Mouse (Mus musculus) lung, adult 2 months (tissue): Measurements from ENCODE around the gene Lrp4. TPM values are rescaled to one million over a fixed set of nuclear protein-coding genes. Genes with fewer than 3 reads are reported as not detected.

ENCODE experiments used
- DNase-seq: peaks from one replicate; pipeline ENCODE4 v3.0.0; 2022
- H3K4me1 ChIP-seq: fragments of 200-500 bp; 2 replicates; pipeline ENCODE4 v1.6.1; 2011; ENCODE audit warnings: low read length; ENCODE audit not compliant: control insufficient read depth, insufficient read depth
- H3K4me3 ChIP-seq: fragments of 200-500 bp; replicated peaks from 2 replicates; pipeline ENCODE3; 2011; ENCODE audit warnings: low read depth, mild to moderate bottlenecking, control low read depth, low read length; ENCODE audit errors: extremely low read depth
- CTCF ChIP-seq: fragments of 200-500 bp; IDR thresholded peaks from 2 replicates; pipeline ENCODE4 v1.5.1; 2011; ENCODE audit warnings: mild to moderate bottlenecking, low read length, control low read depth; ENCODE audit not compliant: insufficient read depth
- POLR2A ChIP-seq: fragments of 200-500 bp; IDR thresholded peaks from 2 replicates; pipeline ENCODE4 v1.6.1; 2011; ENCODE audit warnings: low read depth, mild to moderate bottlenecking, control low read depth, low read length, borderline replicate concordance; ENCODE audit errors: extremely low read depth
- WGBS: fragments of 180-500 bp; shearing (Covaris S2); methylation state at CpG from one replicate; pipeline ENCODE4 v1.1.7; 2018; 5-methylcytosine and 5-hydroxymethylcytosine counted together
- polyA plus RNA-seq: library from polyadenylated mRNA; depleted of rRNA; stranded (reverse); fragments of >200 nt; gene quantifications from 2 replicates; pipeline ENCODE4 v1.2.3, GENCODE M21; 2012; rRNA removed

The Lrp4 gene
- polyA plus RNA-seq = 47.6 and 55.6 TPM in 2 replicates

- Histone ChIP-seq H3K4me3 (peak within 1 kb of the TSS; percentile 82), H3K4me1 (peaks cover 12% of the 10 kb centered on the region; the same call in 1 of the 2 replicates)
- DNase-seq = peak; percentile 73
- WGBS = 2% methylated on average over 36 of the region's 36 CpGs
- TF ChIP-seq POLR2A = peak; percentile 57; the same call in 1 of the 2 replicates
- no peak for TF ChIP-seq CTCF
Measured at GRCm38 (mm10) chr2:91457259-91457655, at the start of gene Lrp4. Gene Lrp4 (plus strand): TSS chr2:91457511.

DNA sequence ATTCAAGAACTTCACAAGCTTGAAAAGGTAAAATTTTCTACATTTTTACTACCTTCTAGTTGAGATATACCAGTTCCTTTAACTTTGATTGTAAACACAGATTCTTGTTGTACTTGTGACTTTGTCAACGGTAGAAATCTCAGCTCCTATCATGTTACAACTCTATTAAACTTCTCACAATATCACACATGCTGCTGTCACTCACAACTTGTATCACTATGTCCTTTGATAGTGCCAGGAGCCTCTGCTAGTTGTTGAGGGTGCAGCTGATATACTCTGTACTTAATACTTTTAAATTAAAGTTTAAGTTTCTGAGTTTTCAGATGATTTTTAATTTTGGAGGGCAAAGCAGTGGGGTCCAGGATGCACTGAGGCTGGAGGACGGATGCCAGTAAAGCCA is 49.3 kb upstream of the Lrp4 start:
- H3K4me1 ChIP-seq = peaks cover 7% of the 10 kb centered on the region
- no peak overlapping the region for H3K4me3 ChIP-seq
- WGBS = 85% methylated on average over 2 of the region's 2 CpGs
- TF ChIP-seq CTCF (no peak), POLR2A (no peak)
- DNase-seq = no peak

DNA sequence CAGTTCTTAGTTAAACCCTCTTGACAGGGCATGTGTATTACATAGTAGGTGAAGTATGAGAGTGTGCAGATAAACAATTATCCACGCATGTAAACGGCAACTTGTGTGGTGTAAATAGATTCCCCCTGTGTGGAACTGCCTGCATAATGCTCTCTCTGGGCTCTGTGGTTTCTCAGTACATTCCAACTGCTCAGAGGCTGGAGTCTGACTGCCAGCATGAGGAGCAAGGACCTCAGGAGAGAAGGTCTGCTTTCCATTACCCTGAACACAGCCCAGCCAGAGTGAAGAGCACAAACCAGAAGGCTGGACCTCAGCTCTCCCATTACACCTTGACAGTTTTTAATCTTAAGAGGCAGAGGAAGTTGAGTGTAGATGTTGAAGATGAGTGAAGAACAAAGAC is 45.8 kb upstream of the Lrp4 start:
- H3K4me1 ChIP-seq = peaks cover 7% of the 10 kb centered on the region
- no peak overlapping the region for H3K4me3 ChIP-seq
- no peak for TF ChIP-seq POLR2A
- no peak for TF ChIP-seq CTCF
- DNase-seq = no peak
- 77% methylated on average over 2 of the region's 2 CpGs for WGBS

- 41% methylated on average over 5 of the region's 5 CpGs for WGBS
- peak; percentile 47 for DNase-seq
- TF ChIP-seq POLR2A (no peak), CTCF (no peak)
- Histone ChIP-seq H3K4me1 (peaks cover 7% of the 10 kb centered on the region), H3K4me3 (no peak overlapping the region)
Measured at GRCm38 (mm10) chr2:91412361-91412760, 45.0 kb upstream of the Lrp4 start.

GRCm38 (mm10) chr2:91413811-91414210 is 43.5 kb upstream of the Lrp4 start:
- 67% methylated on average over 1 of the region's 1 CpGs for WGBS
- DNase-seq = no peak
- Histone ChIP-seq H3K4me3 (no peak overlapping the region), H3K4me1 (peaks cover 7% of the 10 kb centered on the region)
- TF ChIP-seq POLR2A (no peak), CTCF (no peak)

DNA sequence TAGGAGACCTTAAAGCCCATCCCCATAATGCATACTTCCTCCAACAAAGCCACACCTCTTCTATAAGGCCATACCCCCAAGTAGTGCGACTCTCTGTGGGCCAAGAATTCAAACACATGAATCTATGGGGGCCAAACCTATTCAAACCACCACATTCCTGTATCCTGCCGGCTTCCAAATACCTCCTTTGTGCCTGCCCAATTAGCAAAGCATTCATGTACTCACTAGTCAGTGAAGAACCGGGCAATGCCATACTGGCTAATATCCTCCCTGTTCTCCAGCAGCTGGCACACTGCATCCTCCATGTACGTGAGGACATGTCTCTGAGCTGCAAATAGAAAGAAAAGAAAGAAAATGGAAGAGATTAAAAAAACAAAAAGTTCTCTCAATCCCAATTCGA is 35.7 kb upstream of the Lrp4 start:
- H3K4me3 ChIP-seq = no peak overlapping the region
- DNase-seq = no peak
- no peaks in the 10 kb centered on the region for H3K4me1 ChIP-seq
- WGBS = 89% methylated on average over 5 of the region's 5 CpGs
- TF ChIP-seq CTCF = no peak
- no peak for TF ChIP-seq POLR2A

DNA sequence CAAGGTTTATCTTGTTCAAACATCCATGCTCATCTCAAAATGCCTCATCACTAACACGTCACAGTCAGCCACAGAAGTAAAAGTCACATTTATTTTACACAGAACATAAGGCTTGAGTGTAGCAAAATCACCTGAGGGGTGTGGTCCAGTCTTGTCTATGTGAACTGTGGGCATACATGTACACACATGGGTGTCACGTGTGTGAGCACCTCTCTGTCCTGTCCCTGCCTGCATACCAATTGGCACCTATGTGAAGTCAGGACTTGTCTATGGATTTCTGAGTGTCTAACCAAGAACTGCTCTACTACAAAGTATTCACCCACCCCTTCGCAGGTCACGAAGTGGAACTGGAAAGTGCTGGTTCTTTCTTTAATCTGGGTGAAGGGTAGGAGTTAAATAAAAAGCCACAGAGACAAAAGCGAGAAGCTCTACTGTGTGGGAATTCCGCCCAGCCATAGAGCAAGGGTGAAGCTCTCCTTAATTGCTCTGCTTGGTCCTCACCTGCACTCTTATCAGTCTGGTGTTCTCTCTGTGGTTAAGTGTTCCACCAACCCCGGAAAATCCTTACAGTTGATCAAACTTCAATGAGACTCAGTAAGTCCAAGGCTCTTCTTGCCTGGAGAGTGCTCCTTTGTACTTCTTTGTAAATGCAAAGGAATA is 33.1 kb upstream of the Lrp4 start:
- H3K4me1 ChIP-seq = no peaks in the 10 kb centered on the region
- no peak for TF ChIP-seq CTCF
- no peak for TF ChIP-seq POLR2A
- H3K4me3 ChIP-seq = no peak overlapping the region
- 81% methylated on average over 7 of the region's 7 CpGs for WGBS
- no peak for DNase-seq

- H3K4me1 ChIP-seq = peaks cover 2% of the 10 kb centered on the region; the same call in 1 of the 2 replicates
- 80% methylated on average over 1 of the region's 1 CpGs for WGBS
- no peak for DNase-seq
- no peak overlapping the region for H3K4me3 ChIP-seq
- TF ChIP-seq POLR2A (no peak), CTCF (no peak)
Measured at GRCm38 (mm10) chr2:91426321-91426720, 31.0 kb upstream of the Lrp4 start.

- 91% methylated on average over 3 of the region's 3 CpGs for WGBS
- DNase-seq = no peak
- H3K4me1 ChIP-seq = peaks cover 2% of the 10 kb centered on the region; the same call in 1 of the 2 replicates
- H3K4me3 ChIP-seq = no peak overlapping the region
- TF ChIP-seq POLR2A (no peak), CTCF (no peak)
Measured at GRCm38 (mm10) chr2:91429146-91429545, 28.2 kb upstream of the Lrp4 start.

DNA sequence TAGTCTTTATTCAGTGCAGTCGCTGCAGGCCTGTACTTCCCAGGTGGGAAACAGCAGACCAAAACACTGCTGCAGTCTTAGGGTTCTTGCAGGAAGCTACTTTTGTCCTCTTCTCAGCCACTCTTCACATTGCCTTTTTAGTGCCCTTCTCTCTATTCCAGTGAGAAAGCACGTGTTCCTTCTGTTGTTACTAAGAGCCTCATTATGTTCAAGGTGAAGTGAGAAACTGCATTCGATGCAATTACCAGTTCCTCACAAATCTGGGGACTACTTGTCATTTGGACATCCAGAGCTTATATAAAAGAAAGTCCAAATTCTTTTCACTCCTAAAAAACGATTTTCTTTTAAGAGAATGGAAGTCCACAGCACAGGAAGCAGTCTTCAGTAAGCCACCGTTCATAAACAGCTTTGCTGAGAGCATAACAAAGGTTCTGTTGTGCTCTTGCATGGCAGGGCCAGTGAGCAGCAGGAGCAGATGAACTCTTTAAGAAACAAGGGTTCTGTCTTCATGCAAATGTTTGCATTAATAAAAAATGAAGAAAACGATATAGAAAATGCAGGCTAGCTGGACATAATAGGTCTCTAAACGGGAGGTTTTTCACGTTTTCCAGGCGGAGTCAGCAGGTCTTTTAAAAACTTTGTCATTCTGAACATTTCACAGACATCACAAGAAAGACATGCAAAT is 27.3 kb upstream of the Lrp4 start:
- no peak overlapping the region for H3K4me3 ChIP-seq
- TF ChIP-seq POLR2A = no peak
- no peak for TF ChIP-seq CTCF
- DNase-seq = no peak
- 42% methylated on average over 9 of the region's 9 CpGs for WGBS
- peaks cover 2% of the 10 kb centered on the region; the same call in 1 of the 2 replicates for H3K4me1 ChIP-seq
